Mouse (Mus musculus) G1E (cell line): Measurements from ENCODE around the gene Nrp2.

Experiments
- CTCF ChIP-seq: IDR thresholded peaks from 2 replicates; pipeline ENCODE4 v1.5.1; 2012; ENCODE audit warnings: low read depth, low read length, inconsistent platforms, mixed read lengths
- GATA1 ChIP-seq: IDR thresholded peaks from 2 replicates; pipeline ENCODE4 v1.6.1; 2012; ENCODE audit warnings: borderline replicate concordance, low read length, inconsistent platforms, mixed read lengths
- GATA2 ChIP-seq: IDR thresholded peaks from 2 replicates; pipeline ENCODE4 v1.6.1; 2012; ENCODE audit warnings: low read depth, low read length, inconsistent platforms, borderline replicate concordance
- POLR2AphosphoS5 ChIP-seq: IDR thresholded peaks from 2 replicates; pipeline ENCODE4 v1.6.1; 2012; ENCODE audit warnings: low read depth, low read length, inconsistent platforms; ENCODE audit not compliant: insufficient replicate concordance
- TAL1 ChIP-seq: conservative IDR thresholded peaks from 2 replicates; pipeline ENCODE4 v1.6.1; 2012; ENCODE audit warnings: low read depth, low read length, inconsistent platforms, mixed read lengths

DNA sequence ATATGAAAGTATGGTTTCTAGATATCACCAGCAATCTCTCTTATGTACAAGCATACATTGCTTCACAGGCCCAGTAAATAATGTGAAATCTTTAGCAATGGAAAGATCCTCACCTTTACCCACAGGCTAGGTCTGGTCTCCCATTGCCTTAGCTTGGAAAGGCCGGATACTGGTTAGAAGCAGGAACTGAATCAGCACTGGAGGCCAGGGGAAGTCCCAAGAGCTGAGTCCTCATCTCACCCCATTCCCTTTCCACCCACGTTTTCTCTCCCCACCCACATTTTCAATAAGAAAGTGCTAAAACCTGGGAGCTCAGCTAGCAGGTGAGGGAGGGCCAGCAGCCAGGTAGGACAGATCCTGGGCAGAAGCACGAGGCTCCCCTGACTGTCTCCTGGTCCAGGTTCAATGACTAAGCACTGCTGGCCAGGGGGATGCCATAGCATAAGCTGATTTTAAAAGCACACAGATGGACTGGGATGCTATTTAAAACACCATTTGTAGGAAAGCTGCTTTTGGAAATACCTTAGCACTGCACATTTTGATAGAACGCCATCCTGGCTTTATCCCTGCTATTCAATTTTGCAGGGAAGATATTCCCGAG, 47.4 kb downstream of the Nrp2 start:
- TF ChIP-seq GATA1 (no peak), CTCF (no peak), TAL1 (no peak), POLR2AphosphoS5 (no peak), GATA2 (no peak)
